Mouse (Mus musculus): ENCODE measurements at regions not wholly inside any gene's neighbourhood (a gene's known extent, or its start where the extent isn't known, plus 50 kb on each side); places are given as distances from the start of the nearest gene placed in this dataset.
A peak's percentile ranks its signal among the peaks of the same experiment; 100 is the strongest.
"Not testable (repeated sequence)": the region's sequence is repeated elsewhere in the genome, so short reads cannot be mapped to it uniquely, and the experiment has no call there.

DNA sequence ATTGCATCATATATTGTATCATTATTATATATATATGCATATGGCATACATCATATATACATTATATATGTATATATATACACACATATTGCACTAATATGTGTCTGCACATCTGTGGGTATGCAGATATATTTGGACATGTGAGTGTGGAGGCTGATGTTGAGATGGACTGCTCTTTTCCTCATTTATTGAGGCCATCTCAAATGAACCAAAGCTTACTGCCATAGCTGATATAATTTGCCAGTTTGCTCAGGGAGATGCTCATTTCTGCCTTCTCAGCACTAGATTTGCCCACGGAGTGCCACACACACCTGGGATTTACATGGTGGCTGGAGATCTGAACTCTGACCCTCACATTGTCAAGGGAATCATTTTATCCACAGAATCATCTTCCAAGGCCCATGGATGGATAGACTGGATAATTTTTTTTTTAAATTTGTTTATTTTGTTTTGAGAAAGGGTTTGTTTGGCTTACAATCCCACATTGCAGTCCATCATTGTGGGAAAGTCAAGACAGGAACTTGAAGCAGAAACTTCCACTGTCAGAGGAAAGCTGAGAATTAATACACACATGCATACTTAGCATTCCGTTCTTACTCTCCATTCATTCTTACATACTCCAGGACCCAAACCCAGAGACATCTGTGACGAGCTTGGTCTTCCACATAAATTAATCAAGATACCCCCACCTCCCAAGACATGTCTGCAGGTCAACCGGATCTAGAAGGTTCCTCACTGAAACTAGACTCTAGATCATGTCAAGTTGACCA, 77.9 kb upstream of the Cwc22 start:
- intact Hi-C loops (cut with DNase I), result loop anchor here (2.0 kb wide), 1 partner anchor 227 kb away; no protein-coding TSS in a partner anchor

DNA sequence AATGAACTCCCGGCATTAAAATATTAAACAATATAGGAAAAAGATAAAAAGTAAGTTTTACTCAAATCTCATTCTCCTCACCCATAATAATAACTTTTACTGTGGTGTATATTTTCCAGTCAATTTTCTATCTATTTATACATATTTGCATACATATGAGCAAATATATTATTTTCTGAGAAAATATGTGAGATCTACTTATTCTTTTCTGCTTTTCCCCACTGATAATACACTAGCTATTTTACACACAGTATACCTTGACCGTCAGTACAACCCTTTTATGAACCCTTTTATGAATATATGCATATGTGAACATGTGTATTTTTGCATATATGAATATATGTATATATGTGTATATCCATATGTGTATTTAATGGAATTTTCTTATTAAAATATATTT, 77.2 kb upstream of the Cwc22 start:
- intact Hi-C loops (cut with DNase I), result loop anchor here (2.0 kb wide), 1 partner anchor 227 kb away; no protein-coding TSS in a partner anchor
- DNase-seq, result no peak

More for the DNA sequence above, 77.9 kb upstream of the Cwc22 start:
- DNase-seq, result no peak

DNA sequence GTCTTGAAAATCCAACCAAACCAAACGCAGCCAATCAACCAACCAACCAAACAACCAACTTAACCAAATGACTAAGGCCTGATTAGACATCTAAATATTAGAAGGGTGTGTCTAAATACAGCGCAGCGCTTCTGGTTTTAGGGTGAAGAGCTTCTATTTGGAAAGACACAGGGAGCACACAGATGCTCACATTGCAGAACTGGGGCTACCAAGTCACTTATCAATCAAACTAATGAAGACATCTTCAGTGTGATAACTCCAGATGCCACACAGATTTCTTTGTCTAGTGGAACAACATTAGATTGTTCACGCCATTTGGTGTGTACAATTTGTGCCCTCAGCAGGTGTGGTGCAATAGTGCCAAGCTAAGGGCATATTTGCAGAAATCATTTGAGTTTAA, 76.6 kb upstream of the Cwc22 start:
- intact Hi-C loops (cut with DNase I), result loop anchor here (2.0 kb wide), 1 partner anchor 226 kb away; no protein-coding TSS in a partner anchor
- no peak for DNase-seq

DNA sequence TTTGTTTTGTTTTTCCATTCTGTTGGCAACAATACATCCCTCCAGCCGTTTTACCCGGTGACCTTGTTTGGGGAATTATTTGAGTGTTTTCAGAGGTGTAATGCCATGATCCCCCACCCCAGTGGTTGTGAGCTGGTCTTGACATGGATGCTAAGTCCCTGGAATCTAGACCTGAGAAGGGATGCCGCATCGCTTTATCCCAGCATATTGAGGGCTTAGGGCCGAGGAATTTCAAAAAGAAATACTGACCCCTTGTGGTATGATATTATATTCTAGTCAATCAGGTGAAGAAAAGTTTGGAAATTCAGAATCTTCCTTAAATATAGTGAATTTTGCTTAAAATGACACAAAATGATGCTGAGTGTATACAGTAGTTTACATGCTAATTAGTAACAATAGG, 75.7 kb upstream of the Cwc22 start:
- DNase-seq, result peak in 1 of 2 experiments; percentile 2
- intact Hi-C loops (cut with DNase I), result loop anchor here (2.0 kb wide), 1 partner anchor 225 kb away; no protein-coding TSS in a partner anchor

DNA sequence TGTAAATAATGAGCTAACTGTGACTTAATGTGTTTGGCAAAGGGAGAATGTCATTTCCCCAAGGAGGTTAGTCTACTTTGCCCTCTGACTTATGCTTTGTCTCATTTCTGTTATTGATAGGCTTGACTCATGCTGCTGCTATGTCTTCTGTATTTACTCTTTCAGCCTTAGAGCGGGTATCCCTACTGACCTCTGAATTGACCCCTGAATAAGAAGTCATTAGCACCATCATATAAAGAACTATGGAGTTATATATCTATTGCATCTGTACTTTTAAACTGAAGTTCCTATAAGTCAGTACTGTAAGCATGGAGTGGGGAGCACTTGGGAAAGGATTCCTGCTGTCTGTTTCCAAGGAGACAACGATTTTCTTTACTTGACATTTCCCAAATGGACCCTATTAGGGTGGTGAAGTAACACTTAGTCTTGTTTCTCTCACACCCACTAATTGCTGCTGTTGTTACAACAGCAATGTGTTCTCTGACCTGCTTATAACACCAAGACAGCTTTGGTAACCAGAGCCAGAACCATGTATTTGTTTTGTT, 75.3 kb upstream of the Cwc22 start:
- intact Hi-C loops (cut with DNase I), result no loop called here
- no peak for DNase-seq

GRCm38 (mm10) chr2:78020516-78020915, 74.3 kb upstream of the Cwc22 start:
- DNase-seq, result no peak
- intact Hi-C loops (cut with DNase I), result no loop called here

GRCm38 (mm10) chr2:78019916-78020315, 73.7 kb upstream of the Cwc22 start:
- no peak for DNase-seq
- intact Hi-C loops (cut with DNase I), result no loop called here

- intact Hi-C loops (cut with DNase I); DNase-seq: not testable (repeated sequence)
Measured at GRCm38 (mm10) chr2:78012441-78012840, 66.3 kb upstream of the Cwc22 start.

DNA sequence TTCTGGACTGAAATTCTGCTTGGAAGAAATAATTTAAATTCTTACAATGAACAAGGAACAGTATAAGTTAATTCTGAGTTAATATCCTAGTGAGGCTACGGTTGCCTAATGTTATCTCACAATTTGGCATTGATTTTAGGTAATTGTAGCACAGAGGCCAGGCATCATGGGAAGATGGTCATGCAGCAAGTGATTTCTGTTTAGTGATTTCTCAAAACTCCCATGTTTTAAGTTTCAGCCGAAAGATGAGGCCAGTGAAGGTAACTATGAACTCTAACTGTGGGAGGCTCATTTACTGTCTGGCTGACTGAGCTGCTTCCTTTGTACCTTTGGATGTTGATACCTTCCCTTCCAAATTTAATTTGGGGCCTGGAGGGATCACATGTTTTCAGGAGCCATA, 65.6 kb upstream of the Cwc22 start:
- intact Hi-C loops (cut with DNase I), result no loop called here
- no peak for DNase-seq

DNA sequence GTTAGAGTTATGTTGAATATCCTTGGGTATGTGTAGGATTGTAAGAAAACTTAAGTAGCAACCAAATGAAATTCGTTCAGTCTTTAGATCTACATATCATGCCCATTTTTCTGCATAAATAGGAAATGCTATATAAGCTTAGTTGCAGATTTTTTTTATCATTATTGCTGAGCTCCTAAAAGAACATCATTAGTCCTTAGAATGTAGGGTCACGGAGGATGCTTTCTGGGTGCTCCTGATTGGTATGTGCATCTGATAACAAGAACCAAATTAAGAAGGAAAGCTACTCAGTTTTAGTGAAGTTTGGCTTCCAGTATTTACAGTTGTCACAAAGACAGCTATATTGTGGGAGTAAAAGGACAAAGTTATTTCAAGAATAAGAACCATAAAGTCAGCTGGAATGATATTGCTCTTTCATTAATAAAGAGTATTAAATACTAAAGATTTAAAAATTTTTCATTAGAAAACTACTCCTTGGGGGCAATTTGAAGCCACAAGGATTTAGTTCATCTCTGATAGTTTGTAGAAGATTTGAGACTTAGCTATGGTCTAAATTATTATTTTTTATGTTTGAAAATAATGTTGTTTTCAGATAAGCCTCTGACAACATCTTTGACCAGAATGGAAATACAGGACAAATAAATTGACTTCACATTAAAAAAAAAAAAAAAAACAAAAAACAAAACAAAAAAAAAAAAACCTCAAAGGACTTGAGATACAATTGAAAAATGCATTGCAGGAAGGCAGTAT, 65.1 kb upstream of the Cwc22 start:
- intact Hi-C loops (cut with DNase I), result no loop called here
- DNase-seq, result no peak

GRCm38 (mm10) chr2:78010066-78010690, 64.0 kb upstream of the Cwc22 start:
- intact Hi-C loops (cut with DNase I), result no loop called here
- DNase-seq, result no peak

DNA sequence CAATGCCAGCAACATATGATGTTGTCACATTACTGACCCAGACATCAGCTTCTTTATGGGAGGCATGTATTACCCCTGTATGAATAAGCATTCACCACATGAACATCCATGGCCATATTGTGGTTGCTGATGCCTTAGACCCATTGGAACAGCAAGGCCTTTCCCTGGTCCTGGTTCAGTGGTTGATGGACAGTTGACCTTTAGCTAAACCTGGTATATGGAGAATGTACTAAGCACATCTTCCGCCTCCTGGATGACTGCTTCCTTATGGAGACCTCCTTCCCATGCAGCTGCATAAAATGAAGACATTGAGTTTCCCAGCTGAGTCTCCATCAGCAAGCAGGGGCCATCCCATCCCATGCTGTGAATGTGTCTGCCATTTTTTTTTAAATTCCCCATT, 61.9 kb upstream of the Cwc22 start:
- intact Hi-C loops (cut with DNase I), result no loop called here

GRCm38 (mm10) chr2:78005402-78006021, 59.3 kb upstream of the Cwc22 start:
- DNase-seq, result no peak
- intact Hi-C loops (cut with DNase I), result no loop called here

More for the DNA sequence above, 61.9 kb upstream of the Cwc22 start:
- no peak for DNase-seq

- DNase-seq, result no peak
Measured at GRCm38 (mm10) chr2:78004426-78004825, 58.3 kb upstream of the Cwc22 start.

More at GRCm38 (mm10) chr2:78004426-78004825, 58.3 kb upstream of the Cwc22 start:
- intact Hi-C loops (cut with DNase I), result no loop called here
